Mouse (Mus musculus): ENCODE data around the gene Exoc4. TPM values are rescaled to one million over a fixed set of nuclear protein-coding genes. Genes with fewer than 3 reads are reported as not detected.

The Exoc4 gene
- total and polyA plus RNA-seq, 3 experiments, result 31.2 to 46.4 (median 41.9) TPM

GRCm38 (mm10) chr6:33711742-33712141 lies 462.9 kb downstream of the Exoc4 start:
- Histone ChIP-seq H3K9ac (ENCODE audit: insufficient read depth, low read depth) (no peak overlapping the region), H3K4me2 (ENCODE audit: insufficient read depth, low read depth, poor library complexity, severe bottlenecking) (no peak overlapping the region), H3K4me3 (replicated peaks in 1 of 3; ENCODE audit: low read depth in 2 of 3, low read length in 2 of 3, poor library complexity in 1 of 3) (no peak overlapping the region), H3K79me2 (replicated peaks; ENCODE audit: control insufficient read depth, extremely low read depth, insufficient read depth, poor library complexity, severe bottlenecking) (no peaks in the 10 kb centered on the region), H3K36me3 (replicated peaks in 1 of 2; ENCODE audit: control insufficient read depth in 1 of 2, insufficient read depth in 1 of 2, low read length in 1 of 2) (no peaks in the 10 kb centered on the region), H3K4me1 (ENCODE audit: control insufficient read depth in 1 of 2, insufficient read depth in 2 of 2) (no peaks in the 10 kb centered on the region), H3K9me3 (replicated peaks; ENCODE audit: low read length) (no peaks in the 10 kb centered on the region), H3K27me3 (replicated peaks) (no peaks in the 10 kb centered on the region), H3K27ac (ENCODE audit: insufficient read depth, low read depth) (no peak overlapping the region)
- TF ChIP-seq CHD1 (IDR thresholded peaks at IDR 0.05; ENCODE audit: low read depth, low read length) (no peak), PAX5 (IDR thresholded peaks at IDR 0.05; ENCODE audit: low read length) (no peak), MYC (IDR thresholded peaks at IDR 0.05; ENCODE audit: low read depth, low read length) (no peak), JUN (IDR thresholded peaks at IDR 0.05; ENCODE audit: insufficient read depth, low read depth, low read length) (no peak), ELF1 (IDR thresholded peaks at IDR 0.05; ENCODE audit: low read depth, low read length) (no peak), USF2 (conservative IDR thresholded peaks at IDR 0.05; ENCODE audit: low read depth, low read length) (no peak), POLR2AphosphoS2 (IDR thresholded peaks at IDR 0.05; ENCODE audit: low read depth, low read length) (no peak), MAFK (IDR thresholded peaks at IDR 0.05; ENCODE audit: insufficient replicate concordance, low read length) (no peak), HCFC1 (IDR thresholded peaks at IDR 0.05; ENCODE audit: low read depth, low read length) (no peak), ZKSCAN1 (IDR thresholded peaks at IDR 0.05; ENCODE audit: borderline replicate concordance, low read depth, low read length) (no peak), RCOR1 (conservative IDR thresholded peaks at IDR 0.05; ENCODE audit: low read depth, low read length) (no peak), BHLHE40 (IDR thresholded peaks at IDR 0.05; ENCODE audit: low read depth, low read length) (no peak), ZNF384 (IDR thresholded peaks at IDR 0.05; ENCODE audit: low read depth, low read length) (no peak), MEF2A (IDR thresholded peaks at IDR 0.05; ENCODE audit: borderline replicate concordance, low read depth, low read length) (no peak), ZMIZ1 (IDR thresholded peaks at IDR 0.05; ENCODE audit: low read depth, low read length) (no peak), EP300 (IDR thresholded peaks at IDR 0.05; ENCODE audit: low read length) (no peak), SMC3 (IDR thresholded peaks at IDR 0.05; ENCODE audit: low read depth, low read length) (no peak), NRF1 (IDR thresholded peaks at IDR 0.05; ENCODE audit: low read depth, low read length) (no peak), CTCF (conservative IDR thresholded peaks at IDR 0.05 in 1 of 2, IDR thresholded peaks at IDR 0.05 in 1 of 2; ENCODE audit: low read depth in 2 of 2, low read length in 2 of 2) (no peak), TCF12 (IDR thresholded peaks at IDR 0.05; ENCODE audit: low read depth, low read length) (no peak)
- dilution Hi-C loops (cut with MboI; ENCODE audit: extremely low pct_ligation_motif_present, extremely low pct_unique_long_range_greater_than_20kb, low sequenced_read_pairs) (no loop called here), in situ Hi-C loops (cut with MboI; ENCODE audit: low pct_ligation_motif_present, low pct_unique_long_range_greater_than_20kb, low sequenced_read_pairs) (no loop called here)
- DNase-seq (ENCODE audit: extremely low read depth), result no peak

GRCm38 (mm10) chr6:33712540-33713118 lies 463.7 kb downstream of the Exoc4 start:
- TF ChIP-seq MXI1 (IDR thresholded peaks at IDR 0.05; ENCODE audit: low read depth, low read length) (no peak), GABPA (IDR thresholded peaks at IDR 0.05; ENCODE audit: insufficient replicate concordance, low read depth, low read length) (no peak), RAD21 (IDR thresholded peaks at IDR 0.05; ENCODE audit: low read depth, low read length) (no peak), E2F4 (IDR thresholded peaks at IDR 0.05; ENCODE audit: insufficient replicate concordance, low read depth, low read length) (no peak), JUND (conservative IDR thresholded peaks at IDR 0.05; ENCODE audit: low read depth, low read length) (no peak), CHD2 (IDR thresholded peaks at IDR 0.05; ENCODE audit: low read length) (no peak), NELFE (IDR thresholded peaks at IDR 0.05; ENCODE audit: low read depth, low read length) (no peak), CHD1 (IDR thresholded peaks at IDR 0.05; ENCODE audit: low read depth, low read length) (no peak), SMC3 (IDR thresholded peaks at IDR 0.05; ENCODE audit: low read depth, low read length) (no peak), MAZ (IDR thresholded peaks at IDR 0.05; ENCODE audit: low read depth, low read length) (no peak), MAFK (IDR thresholded peaks at IDR 0.05; ENCODE audit: insufficient replicate concordance, low read length) (no peak), CTCF (conservative IDR thresholded peaks at IDR 0.05 in 1 of 2, IDR thresholded peaks at IDR 0.05 in 1 of 2; ENCODE audit: low read depth in 2 of 2, low read length in 2 of 2) (no peak), ZNF384 (IDR thresholded peaks at IDR 0.05; ENCODE audit: low read depth, low read length) (no peak), ETS1 (conservative IDR thresholded peaks at IDR 0.05; ENCODE audit: low read depth, low read length) (no peak), IRF4 (IDR thresholded peaks at IDR 0.05; ENCODE audit: low read depth, low read length) (no peak), MEF2A (IDR thresholded peaks at IDR 0.05; ENCODE audit: borderline replicate concordance, low read depth, low read length) (no peak), POLR2AphosphoS2 (IDR thresholded peaks at IDR 0.05; ENCODE audit: low read depth, low read length) (no peak)

More at GRCm38 (mm10) chr6:33712540-33713118, 463.7 kb downstream of the Exoc4 start:
- Histone ChIP-seq H3K36me3 (replicated peaks in 1 of 2; ENCODE audit: control insufficient read depth in 1 of 2, insufficient read depth in 1 of 2, low read length in 1 of 2) (no peaks in the 10 kb centered on the region), H3K4me1 (ENCODE audit: control insufficient read depth in 1 of 2, insufficient read depth in 2 of 2) (no peaks in the 10 kb centered on the region), H3K4me2 (ENCODE audit: insufficient read depth, low read depth, poor library complexity, severe bottlenecking) (no peak overlapping the region), H3K4me3 (replicated peaks in 1 of 3; ENCODE audit: low read depth in 2 of 3, low read length in 2 of 3, poor library complexity in 1 of 3) (no peak overlapping the region), H3K9ac (ENCODE audit: insufficient read depth, low read depth) (no peak overlapping the region), H3K27ac (ENCODE audit: insufficient read depth, low read depth) (no peak overlapping the region), H3K27me3 (replicated peaks) (no peaks in the 10 kb centered on the region), H3K9me3 (replicated peaks; ENCODE audit: low read length) (no peaks in the 10 kb centered on the region), H3K79me2 (replicated peaks; ENCODE audit: control insufficient read depth, extremely low read depth, insufficient read depth, poor library complexity, severe bottlenecking) (no peaks in the 10 kb centered on the region)
- in situ Hi-C loops (cut with MboI; ENCODE audit: low pct_ligation_motif_present, low pct_unique_long_range_greater_than_20kb, low sequenced_read_pairs) (no loop called here), dilution Hi-C loops (cut with MboI; ENCODE audit: extremely low pct_ligation_motif_present, extremely low pct_unique_long_range_greater_than_20kb, low sequenced_read_pairs) (no loop called here)
- DNase-seq (ENCODE audit: extremely low read depth), result no peak
